Mouse (Mus musculus): ENCODE data around the gene Dram2.
"Not testable (repeated sequence)": the region's sequence is repeated elsewhere in the genome, so short reads cannot be mapped to it uniquely, and the experiment has no call there.

The Dram2 gene

DNA sequence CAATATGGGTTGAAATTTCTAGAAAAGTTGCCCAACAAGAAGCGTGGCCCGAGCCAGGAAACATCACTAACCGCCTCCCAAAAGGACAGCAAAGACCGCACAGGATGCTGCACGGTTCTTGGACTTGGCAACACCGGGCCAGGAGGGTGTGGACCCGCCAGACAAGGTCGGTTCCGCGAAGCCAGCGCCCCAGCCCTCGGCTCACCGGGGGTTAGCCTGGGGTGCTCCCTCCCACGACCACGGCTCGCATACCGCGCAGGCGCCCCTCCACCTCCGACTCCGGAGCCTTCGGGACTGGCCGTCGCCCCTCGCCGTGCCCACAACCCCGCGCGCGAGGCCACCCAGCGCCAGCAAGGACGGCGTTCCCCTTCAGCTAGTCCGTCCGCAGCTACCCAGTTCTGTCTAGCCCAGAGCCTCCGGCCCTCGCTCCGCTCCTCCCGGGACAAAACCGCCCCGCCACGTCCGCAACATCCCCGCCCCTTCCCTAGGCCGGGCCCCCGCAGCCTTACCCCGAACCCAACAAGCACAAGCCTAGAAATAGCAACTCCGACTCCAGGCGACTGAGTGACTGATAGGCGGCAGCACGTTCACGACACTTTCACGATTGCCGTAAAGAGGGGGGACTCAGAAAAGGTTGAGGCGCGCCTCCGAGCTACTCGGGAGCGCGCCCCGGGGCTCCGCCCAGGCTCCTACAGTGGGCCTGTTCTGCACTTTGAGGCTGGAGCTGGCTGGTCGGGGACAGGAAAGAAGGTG lies at the start of gene Dram2, which contains the start of gene Cept1:
Dram2 (plus strand) TSS at position 628 of the 753 bp plus-strand sequence.
Cept1 (minus strand) TSS at position 632 of the 753 bp plus-strand sequence.
- DNase-seq (ENCODE audit: low spot score in 2 of 2): peak; percentile 82 to 86

DNA sequence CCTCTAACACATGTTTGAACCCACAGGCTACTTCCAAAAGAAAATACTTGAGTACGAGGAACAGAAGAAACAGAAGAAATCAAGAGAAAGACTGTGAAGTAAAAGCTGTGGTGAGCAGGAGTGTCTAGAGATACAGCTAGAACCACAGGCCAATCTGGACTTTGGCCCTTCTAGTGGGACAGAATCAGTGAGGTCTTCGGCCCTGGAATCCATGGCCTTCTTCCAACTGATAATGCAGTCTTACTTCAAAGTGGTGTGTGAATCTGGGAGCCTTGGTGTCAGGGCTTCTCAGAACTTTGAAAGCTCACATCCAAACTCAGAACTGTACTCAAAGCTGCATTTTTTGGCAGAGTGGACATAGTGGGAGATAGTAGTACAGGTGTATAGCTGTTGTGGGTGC lies 47.1 kb upstream of the Dram2 start:
- no peak for DNase-seq (ENCODE audit: low spot score in 2 of 2)

DNA sequence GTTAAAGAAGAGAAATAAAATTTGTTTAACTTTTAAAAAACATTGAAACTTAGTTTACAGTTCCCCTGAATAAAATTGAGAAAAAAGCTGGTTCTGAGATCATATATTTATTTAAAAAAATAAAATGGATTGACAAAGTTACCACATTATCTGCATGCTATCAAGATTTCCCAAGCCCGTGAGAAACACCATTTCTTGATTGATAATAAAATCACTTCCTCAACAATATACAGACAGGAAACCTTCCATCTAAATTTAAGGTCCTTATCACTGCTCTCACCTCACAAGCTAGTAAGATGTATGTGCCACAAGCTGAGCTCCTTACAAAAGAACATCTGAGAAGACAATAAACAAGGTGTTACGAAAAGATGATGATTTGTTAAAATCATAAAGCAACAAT lies 44.7 kb upstream of the Dram2 start:
- no peak for DNase-seq (ENCODE audit: low spot score in 2 of 2)

DNA sequence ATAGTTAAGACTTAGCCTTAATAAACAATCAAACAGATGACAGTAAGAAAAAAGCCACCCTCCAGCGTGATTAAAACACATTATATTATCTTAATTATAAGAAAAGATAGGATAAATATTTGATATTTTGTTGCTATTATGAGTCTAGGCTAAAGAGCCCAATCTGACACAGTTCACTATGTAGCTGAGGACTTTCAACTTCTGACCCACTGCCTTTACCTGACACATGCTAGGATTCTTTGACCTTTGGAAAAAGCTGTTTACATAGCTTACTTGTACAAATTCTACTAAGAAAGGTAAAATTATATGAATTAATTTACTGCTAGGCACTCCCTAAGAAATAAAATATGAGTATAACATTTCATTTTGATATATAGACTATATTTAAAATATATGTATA lies 36.9 kb upstream of the Dram2 start:
- no peak for DNase-seq (ENCODE audit: low spot score in 2 of 2)

DNA sequence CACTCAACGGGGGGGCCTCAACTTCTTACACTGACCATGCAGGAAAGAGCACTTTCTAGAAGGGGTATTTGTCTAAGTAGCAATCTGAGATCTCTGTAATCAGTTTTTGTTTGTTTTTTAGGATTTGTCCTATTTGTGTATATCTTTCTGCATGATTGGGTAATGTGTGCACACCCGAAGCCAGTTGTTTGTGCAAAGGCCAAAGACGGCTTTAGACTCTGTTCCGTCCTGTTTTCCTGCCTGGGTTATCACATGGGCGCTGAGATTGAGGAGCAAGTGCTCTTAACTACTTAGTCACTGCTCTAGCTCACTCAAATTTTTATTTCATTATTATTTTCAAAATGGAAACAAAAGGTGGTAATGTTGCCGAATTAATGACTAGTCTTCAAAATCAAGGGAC lies 32.6 kb upstream of the Dram2 start:
- DNase-seq (ENCODE audit: low spot score in 2 of 2): no peak

DNA sequence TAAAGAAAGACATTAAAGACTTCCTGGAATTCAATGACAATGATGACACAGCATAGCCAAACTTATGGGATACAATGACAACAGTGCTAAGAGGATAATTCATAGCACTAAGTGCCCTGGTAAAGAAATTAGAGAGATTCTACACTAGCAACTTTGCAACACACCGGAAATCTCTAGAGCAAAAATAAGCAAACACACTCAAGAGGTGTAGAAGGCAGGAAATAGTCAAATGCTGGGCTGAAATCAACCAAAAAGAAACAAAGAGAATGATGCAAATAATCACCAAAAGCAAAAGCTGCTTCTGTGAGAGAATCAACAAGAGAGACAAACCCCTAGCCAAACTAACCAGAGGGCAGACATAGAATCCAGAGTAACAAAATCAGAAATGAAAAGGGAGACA lies 24.9 kb upstream of the Dram2 start:
- no peak for DNase-seq (ENCODE audit: low spot score in 2 of 2)

DNA sequence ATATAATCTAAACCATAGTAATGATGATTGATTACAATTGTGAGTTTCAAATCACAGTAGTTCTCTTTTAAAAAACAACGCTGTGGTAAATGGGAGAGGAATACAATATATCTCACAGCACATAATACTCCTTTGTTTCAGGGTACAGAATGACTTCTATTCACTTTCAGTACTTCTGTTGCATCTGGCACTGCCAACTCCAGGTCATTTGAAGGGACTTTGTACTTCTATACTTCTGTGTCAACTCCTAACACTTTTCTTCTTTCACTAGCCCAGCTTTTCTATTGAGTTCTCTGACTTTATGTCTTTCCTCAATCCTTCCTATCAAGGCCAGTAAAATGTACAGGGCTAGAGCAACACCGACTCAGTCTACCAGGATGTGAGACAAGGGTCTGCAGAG lies 21.2 kb upstream of the Dram2 start:
- no peak for DNase-seq (ENCODE audit: low spot score in 2 of 2)

DNA sequence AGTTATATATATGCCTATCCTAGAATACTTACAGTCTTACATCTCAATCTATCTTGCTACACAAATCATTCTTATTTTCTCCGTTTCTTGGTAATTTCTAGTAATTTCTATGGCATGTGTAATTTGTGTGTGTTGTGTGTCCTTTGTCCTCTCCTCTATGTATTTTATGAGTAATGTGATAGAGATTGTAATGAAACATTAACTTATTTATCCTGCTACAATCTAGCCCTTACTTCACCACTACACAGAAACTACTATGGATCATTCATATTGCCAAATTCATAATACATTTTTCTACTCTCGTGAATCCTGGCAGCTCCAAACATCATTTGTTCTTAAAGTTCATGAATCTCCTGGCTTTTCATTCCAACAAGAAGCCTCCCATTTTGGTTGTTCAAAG lies 19.6 kb upstream of the Dram2 start:
- no peak for DNase-seq (ENCODE audit: low spot score in 2 of 2)

DNA sequence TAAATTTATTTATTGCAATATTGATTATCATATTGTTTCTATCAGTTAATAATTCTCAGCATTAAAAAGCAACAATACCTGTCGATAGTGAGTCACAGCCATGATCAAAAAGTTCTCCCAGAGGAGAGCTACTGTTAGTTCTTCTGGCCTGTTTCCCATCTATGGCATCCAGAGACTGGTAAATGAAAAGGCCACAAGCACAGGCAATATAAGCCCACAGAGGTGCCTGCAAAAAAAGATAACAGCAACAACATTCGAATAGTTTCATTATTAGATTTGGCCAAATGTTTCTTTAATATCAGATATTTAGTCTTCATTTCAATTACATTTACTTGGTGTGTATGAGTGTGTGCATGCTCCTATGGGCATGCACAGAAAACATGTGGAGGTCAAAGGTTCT lies 14.3 kb upstream of the Dram2 start:
- DNase-seq (ENCODE audit: low spot score in 2 of 2): no peak

DNA sequence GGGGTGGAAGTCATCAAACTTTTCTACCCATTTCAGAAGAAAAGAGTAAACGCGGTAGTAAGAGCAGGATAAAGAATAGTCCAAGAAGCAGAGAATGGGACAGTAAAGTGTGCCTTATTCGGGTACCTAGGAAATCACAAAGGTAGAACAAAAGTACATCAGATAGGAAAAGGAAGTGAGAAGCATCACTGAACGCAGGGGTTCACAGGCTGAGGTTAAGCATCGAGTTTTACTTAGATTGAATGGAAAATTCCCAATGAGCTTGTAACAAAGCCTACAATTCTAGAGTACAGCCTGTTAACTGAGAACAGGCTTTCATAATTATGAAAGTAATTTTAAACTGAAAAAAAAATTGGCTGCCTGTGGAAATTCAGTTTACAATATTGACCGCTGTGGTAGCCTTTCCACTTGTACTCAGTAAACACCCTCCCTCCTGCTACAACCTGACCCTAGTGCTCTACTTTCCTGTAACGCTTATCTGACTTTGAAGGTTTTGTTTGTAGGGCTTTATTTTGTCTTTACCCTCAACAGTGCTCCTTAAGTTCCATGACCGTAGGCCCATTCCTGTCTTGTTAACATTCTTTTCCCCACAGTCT lies 2.8 kb upstream of the Dram2 start:
- no peak for DNase-seq (ENCODE audit: low spot score in 2 of 2)

DNA sequence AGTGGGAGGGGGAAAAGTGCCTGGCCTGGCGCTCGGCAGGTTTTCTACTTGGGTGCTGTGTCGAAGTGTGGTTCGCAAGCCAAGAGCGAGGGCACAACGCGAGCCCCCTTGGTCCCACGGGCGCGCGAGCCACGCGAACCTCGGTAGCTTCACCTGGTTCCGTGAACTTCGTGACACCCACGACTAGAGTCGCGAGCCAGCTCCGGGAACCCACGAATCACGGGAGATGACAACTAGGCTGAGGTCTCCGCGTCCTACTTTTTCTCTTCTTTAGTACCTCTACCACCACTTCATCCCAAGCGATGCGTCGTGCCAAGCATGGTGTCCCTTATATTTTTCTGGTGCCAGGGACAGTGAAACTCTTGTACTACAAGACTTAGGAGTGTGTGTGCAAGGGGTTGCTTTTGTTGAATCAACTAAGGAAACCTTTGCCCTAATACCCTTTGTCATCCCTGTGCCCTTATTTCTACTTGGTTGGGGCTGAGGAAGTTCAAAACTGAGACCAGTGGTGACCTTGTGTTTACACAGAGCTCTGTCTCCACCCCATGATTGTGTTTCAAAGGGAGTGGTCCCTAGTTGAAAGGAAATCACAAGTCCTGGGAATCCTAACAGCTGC lies 434 bp downstream of the Dram2 start:
- peak in 1 of 2 experiments; percentile 3 for DNase-seq (ENCODE audit: low spot score in 2 of 2)

DNA sequence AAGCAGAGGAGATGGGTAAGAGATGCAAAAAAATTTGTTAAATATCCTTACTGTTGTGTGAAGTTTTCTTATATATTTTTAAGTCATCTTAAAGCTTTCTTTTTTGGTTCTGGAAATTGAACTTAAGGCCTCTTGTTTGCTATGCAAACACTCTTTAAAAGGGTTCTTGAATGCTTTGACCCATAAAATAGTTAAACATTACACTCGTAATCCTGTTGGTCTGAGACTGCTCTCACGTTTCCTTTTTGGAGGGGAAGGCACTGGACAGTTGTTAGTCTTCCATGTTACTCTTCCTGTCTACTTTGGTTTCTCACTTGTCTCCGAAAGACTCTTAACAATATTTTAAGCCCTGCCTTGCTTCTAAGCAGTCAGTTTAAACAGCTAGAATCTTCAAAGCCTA lies 1.4 kb downstream of the Dram2 start:
- DNase-seq (ENCODE audit: low spot score in 2 of 2): no peak

DNA sequence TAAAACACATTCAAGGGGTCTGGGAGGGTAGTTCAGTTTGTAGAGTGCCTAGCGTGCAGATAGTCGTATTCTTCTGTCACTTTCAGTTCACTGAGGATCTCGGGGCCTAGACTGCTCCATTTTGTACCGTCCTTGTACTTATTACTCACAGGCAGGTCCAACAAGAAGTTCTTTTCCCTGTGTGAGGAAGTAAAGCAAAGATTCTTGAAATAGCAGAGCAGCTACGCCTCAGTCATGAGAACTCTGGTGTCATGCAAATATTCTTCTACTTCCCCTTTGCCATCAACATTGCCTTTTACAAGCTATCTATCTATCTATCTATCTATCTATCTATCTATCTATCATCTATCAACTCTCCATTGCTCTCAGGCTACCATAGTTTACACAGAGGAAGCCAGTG lies 5.8 kb downstream of the Dram2 start:
- no peak for DNase-seq (ENCODE audit: low spot score in 2 of 2)

DNA sequence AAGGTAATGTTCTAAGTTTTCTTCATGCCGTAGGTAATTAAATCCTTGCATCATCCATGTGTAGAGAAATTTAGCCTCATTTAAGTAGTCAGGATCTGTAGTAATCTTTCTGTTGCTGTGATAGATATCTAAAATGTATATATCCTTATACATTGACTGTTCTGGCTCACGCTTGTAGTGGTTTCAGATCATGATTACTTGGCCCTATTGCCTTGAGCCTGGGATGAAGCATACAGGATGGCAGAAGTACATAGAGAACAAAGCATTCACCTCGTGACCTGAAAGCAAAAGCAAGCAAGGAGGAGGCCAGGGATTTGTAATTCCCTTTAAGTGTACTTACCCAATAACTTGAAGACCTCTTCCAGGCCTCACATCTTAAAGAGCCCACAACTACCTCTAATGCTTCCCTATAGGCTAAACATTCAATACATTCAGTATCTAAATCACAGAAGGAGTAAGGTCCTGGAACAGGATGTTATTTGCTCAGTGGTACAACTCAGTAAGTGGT lies 8.2 kb downstream of the Dram2 start:
- DNase-seq (ENCODE audit: low spot score in 2 of 2): no peak

DNA sequence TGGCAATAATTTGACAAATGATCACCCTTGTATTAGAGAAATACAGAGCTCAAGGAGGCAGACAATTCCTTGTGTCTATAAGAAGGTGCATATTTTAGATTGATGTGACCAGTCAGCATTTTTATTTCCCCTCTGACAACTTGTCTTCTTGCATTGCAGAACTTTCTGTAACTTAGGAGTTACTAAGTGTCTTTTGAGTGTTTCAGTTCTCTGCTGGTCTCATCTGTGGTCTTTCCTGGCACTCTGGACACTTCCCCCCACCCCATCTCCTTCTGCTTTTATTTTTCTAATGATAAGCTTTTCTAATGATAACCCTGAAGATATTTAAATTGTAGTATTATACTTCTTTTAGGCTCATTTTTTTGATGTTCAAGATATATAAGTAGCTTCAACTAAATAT lies 10.7 kb downstream of the Dram2 start:
- DNase-seq (ENCODE audit: low spot score in 2 of 2): no peak

DNA sequence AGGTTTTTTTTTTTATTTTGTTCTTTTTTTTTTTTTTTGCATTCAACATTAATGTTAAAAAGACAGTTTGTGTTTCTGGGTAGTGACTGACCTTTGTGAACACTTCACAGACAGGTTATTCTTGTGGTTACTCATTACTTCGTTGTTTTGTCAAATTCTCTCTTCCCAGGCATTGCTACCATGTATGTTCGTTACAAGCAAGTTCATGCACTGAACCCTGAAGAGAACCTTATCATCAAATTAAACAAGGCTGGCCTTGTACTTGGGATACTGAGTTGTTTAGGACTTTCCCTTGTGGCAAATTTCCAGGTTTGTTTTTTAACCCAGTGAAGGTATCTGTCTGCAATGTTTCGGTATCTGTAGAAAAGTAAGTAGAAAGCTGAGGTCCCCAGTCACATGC lies 18.3 kb downstream of the Dram2 start:
- no peak for DNase-seq (ENCODE audit: low spot score in 2 of 2)

DNA sequence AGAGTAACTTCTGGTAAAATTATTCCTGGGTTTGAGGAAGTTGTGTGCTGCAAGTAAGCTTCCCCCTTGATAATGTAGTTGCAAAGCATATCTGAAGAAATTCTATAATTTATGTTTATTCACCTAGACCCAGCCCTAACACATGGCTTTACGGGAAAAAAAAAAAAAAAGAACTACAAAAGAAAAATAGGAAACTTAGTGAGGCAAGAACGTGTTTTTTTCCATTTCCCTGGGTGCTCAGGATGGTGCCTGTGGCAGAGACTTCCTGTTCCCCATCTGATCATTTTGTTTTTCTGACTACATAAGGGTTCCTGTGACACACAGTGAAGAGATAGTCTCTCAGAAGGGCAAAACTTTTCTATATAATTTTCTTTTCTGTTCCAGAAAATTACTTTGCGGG lies 25.6 kb downstream of the Dram2 start:
- no peak for DNase-seq (ENCODE audit: low spot score in 2 of 2)

DNA sequence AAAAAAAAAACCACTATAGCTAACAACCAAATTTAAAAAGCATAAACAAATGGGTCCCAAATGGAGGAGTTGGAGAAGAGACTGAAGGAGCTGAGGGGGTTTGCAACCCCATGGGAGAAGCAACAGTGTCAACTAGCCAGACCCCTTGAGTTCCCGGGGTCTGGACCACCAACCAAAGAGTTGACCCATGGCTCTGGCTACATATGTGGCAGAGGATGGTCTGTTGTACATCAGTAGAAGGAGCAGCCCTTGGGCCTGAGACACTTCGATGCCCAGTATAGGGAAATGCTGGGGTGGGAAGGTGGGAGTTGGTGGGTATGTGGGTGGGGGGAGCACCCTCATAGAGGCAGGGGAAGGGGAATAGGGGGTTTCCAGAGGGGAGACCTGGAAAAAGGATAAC lies 31.7 kb downstream of the Dram2 start:
- no peak for DNase-seq (ENCODE audit: low spot score in 2 of 2)

DNA sequence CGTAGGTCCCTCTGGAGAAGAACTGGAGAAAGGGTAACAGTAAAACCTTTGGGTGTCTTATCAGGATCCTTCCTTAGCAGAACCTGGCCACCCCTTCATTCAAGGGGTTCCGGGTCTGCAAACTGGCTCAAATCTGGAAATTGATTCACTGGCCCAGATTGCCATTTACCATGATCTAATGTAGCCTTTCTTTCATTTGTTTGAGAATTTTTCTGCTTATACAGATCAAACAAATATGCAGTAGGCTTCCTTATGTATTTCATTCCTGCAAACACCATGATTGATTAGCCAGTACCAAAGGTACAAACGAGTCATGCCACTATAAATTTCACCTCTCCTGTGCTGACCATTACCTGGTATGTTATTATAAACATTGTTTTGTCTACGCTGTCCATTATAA lies 46.0 kb downstream of the Dram2 start:
- DNase-seq (ENCODE audit: low spot score in 2 of 2): not testable (repeated sequence)

DNA sequence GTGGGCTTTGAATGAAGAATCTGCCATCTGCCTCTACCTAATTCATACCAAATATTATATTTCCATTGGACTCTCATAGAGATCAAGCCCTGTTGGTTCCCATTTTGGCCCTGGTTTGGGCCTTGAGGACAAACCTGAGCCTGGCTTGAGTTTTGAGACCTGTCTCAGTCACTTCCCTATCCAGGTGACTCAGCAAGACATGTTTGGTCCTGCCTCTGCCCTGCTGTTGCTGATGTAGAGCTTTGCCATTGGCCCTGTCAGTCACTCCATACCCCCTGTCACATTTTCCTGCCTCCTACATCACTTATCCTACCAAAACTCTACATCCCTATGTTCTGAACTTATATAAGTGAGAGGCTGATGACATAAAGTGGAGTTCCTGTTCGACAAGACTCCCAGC lies 70.5 kb downstream of the Dram2 start:
- no peak for DNase-seq (ENCODE audit: low spot score in 2 of 2)

All from frontal cortex, postnatal 25 days (tissue).